Mouse (Mus musculus): ENCODE measurements around the gene Pias1. TPM values are rescaled to one million over a fixed set of nuclear protein-coding genes. Genes with fewer than 3 reads are reported as not detected.
"Not testable (repeated sequence)": the region's sequence is repeated elsewhere in the genome, so short reads cannot be mapped to it uniquely, and the experiment has no call there.

Gene Pias1
- polyA plus RNA-seq, 3 experiments from 2014 or later: 106 to 183 (median 160) TPM

- ATAC-seq: no peak
Measured at GRCm38 (mm10) chr9:62940966-62941365, 46.8 kb downstream of the Pias1 start.

- ATAC-seq: no peak
Measured at GRCm38 (mm10) chr9:62935854-62936253, 51.9 kb downstream of the Pias1 start.

- ATAC-seq: no peak
Measured at GRCm38 (mm10) chr9:62934700-62935400, 52.9 kb downstream of the Pias1 start.

GRCm38 (mm10) chr9:62932575-62933339 lies 55.0 kb downstream of the Pias1 start:
- peak; percentile 17 for ATAC-seq

GRCm38 (mm10) chr9:62924886-62925610 lies 62.7 kb downstream of the Pias1 start:
- no peak for ATAC-seq

GRCm38 (mm10) chr9:62920877-62921276 lies 66.8 kb downstream of the Pias1 start:
- no peak for ATAC-seq

GRCm38 (mm10) chr9:62917059-62917458 lies 70.7 kb downstream of the Pias1 start:
- ATAC-seq: no peak

GRCm38 (mm10) chr9:62913390-62914069 lies 74.2 kb downstream of the Pias1 start:
- ATAC-seq: no peak

- no peak for ATAC-seq
Measured at GRCm38 (mm10) chr9:62905039-62905438, 82.7 kb downstream of the Pias1 start.

- no peak for ATAC-seq
Measured at GRCm38 (mm10) chr9:62903841-62904240, 83.9 kb downstream of the Pias1 start.

GRCm38 (mm10) chr9:62901736-62902135 lies 86.0 kb downstream of the Pias1 start:
- ATAC-seq: no peak

- ATAC-seq: no peak
Measured at GRCm38 (mm10) chr9:62894486-62894885, 93.2 kb downstream of the Pias1 start.

GRCm38 (mm10) chr9:62881871-62882270 lies 105.9 kb downstream of the Pias1 start:
- no peak for ATAC-seq

- ATAC-seq: no peak
Measured at GRCm38 (mm10) chr9:62877825-62878224, 109.9 kb downstream of the Pias1 start.

- no peak for ATAC-seq
Measured at GRCm38 (mm10) chr9:62876966-62877616, 110.6 kb downstream of the Pias1 start.

- ATAC-seq: no peak
Measured at GRCm38 (mm10) chr9:62870728-62871127, 117.0 kb downstream of the Pias1 start.

- not testable (repeated sequence) for ATAC-seq
Measured at GRCm38 (mm10) chr9:62869236-62869635, 118.5 kb downstream of the Pias1 start.

GRCm38 (mm10) chr9:62860866-62861265 lies 126.9 kb downstream of the Pias1 start:
- no peak for ATAC-seq

GRCm38 (mm10) chr9:62860102-62860501 lies 127.6 kb downstream of the Pias1 start:
- not testable (repeated sequence) for ATAC-seq

- no peak for ATAC-seq
Measured at GRCm38 (mm10) chr9:62858266-62859019, 129.3 kb downstream of the Pias1 start.

GRCm38 (mm10) chr9:62857719-62858261 lies 129.9 kb downstream of the Pias1 start, which contains the start of gene Calml4:
Gene Calml4 (plus strand): TSS chr9:62858080.
- no peak for ATAC-seq
